Mouse (Mus musculus) adrenal gland, adult (tissue): ENCODE results near the gene Tnni3k.

Experiments
- DNase-seq, 2 experiments: peaks; one replicate each; pipeline ENCODE4 v3.0.0; 2022 to 2023; ENCODE audit warnings: low spot score in 1 of 2; ENCODE audit not compliant: inconsistent age in 2 of 2

Tnni3k gene

GRCm38 (mm10) chr3:154771651-154772050, 283.6 kb downstream of the Tnni3k start:
- DNase-seq = no peak

GRCm38 (mm10) chr3:154766321-154766720, 288.9 kb downstream of the Tnni3k start:
- DNase-seq = no peak

- DNase-seq = no peak
These were observed 291.1 kb downstream of the Tnni3k start for GRCm38 (mm10) chr3:154764115-154764514.

- no peak for DNase-seq
These were observed 291.8 kb downstream of the Tnni3k start for GRCm38 (mm10) chr3:154763374-154763773.

- no peak for DNase-seq
These were observed 294.1 kb downstream of the Tnni3k start for GRCm38 (mm10) chr3:154761108-154761507.

- DNase-seq = no peak
These were observed 297.1 kb downstream of the Tnni3k start for GRCm38 (mm10) chr3:154758089-154758488.

GRCm38 (mm10) chr3:154755225-154755624, 300.0 kb downstream of the Tnni3k start:
- no peak for DNase-seq

GRCm38 (mm10) chr3:154754505-154754904, 300.7 kb downstream of the Tnni3k start:
- no peak for DNase-seq

- DNase-seq = no peak
These were observed 310.9 kb downstream of the Tnni3k start for GRCm38 (mm10) chr3:154744317-154744716.

GRCm38 (mm10) chr3:154742927-154743326, 312.3 kb downstream of the Tnni3k start:
- DNase-seq = no peak

GRCm38 (mm10) chr3:154741496-154741895, 313.7 kb downstream of the Tnni3k start:
- no peak for DNase-seq
